Mouse (Mus musculus): Measurements from ENCODE around the gene 1700067P10Rik. TPM values are rescaled to one million over a fixed set of nuclear protein-coding genes. Genes with fewer than 3 reads are reported as not detected.

The 1700067P10Rik gene
- total RNA-seq, 1 experiment from 2014 or later = not detected

Other genes with a start within 250 kb of the 1700067P10Rik start
- 1.8 and 3.7 TPM in 2 replicates for gene Foxp4, start 164.7 kb upstream of the 1700067P10Rik start, total RNA-seq (2017)
- not detected in 2 replicates for gene 1700122O11Rik, start 51.0 kb upstream of the 1700067P10Rik start, total RNA-seq (2017)
- 1.4 TPM in 1 of 2 replicates, not detected in the other for gene 9830107B12Rik, start 56.9 kb downstream of the 1700067P10Rik start, total RNA-seq (2017)
- 0.29 and 0.37 TPM in 2 replicates for gene A530064D06Rik, start 78.0 kb downstream of the 1700067P10Rik start, total RNA-seq (2017)
- gene Trem1, start 143.4 kb downstream of the 1700067P10Rik start, total RNA-seq (2017) = 1.4 and 2.9 TPM in 2 replicates
- gene Trem3, start 158.5 kb downstream of the 1700067P10Rik start, total RNA-seq (2017) = 2.9 and 4.5 TPM in 2 replicates
- gene Treml4, start 175.0 kb downstream of the 1700067P10Rik start, total RNA-seq (2017) = 0.58 TPM in 1 of 2 replicates, not detected in the other
- gene Treml2, start 210.2 kb downstream of the 1700067P10Rik start, total RNA-seq (2017) = 46.2 and 61.0 TPM in 2 replicates
- gene B430306N03Rik, start 226.8 kb downstream of the 1700067P10Rik start, total RNA-seq (2017) = 0.34 and 0.91 TPM in 2 replicates